Mouse (Mus musculus) ES-Bruce4 (cell line): ENCODE measurements at regions not wholly inside any gene's neighbourhood (a gene's known extent, or its start where the extent isn't known, plus 50 kb on each side); places are given as distances from the start of the nearest gene placed in this dataset.
A peak's percentile ranks its signal among the peaks of the same experiment; 100 is the strongest.

Source experiments
- H3K27ac ChIP-seq: 2 replicates; pipeline ENCODE4 v1.5.1; 2012; ENCODE audit warnings: low read length, inconsistent platforms; ENCODE audit not compliant: insufficient read depth
- H3K27me3 ChIP-seq: 2 replicates; pipeline ENCODE4 v1.6.1; 2012; ENCODE audit warnings: mild to moderate bottlenecking, low read length, inconsistent platforms; ENCODE audit not compliant: control insufficient read depth, poor library complexity, insufficient read depth, severe bottlenecking
- H3K36me3 ChIP-seq: 2 replicates; pipeline ENCODE4 v1.6.1; 2012; ENCODE audit warnings: inconsistent platforms, mild to moderate bottlenecking, low read length, moderate library complexity; ENCODE audit not compliant: control insufficient read depth, poor library complexity, insufficient read depth, severe bottlenecking
- H3K4me1 ChIP-seq: one replicate; pipeline ENCODE4 v1.8.1; 2011; ENCODE audit warnings: low read length; ENCODE audit not compliant: control insufficient read depth, insufficient read depth
- H3K4me3 ChIP-seq: 2 replicates; pipeline ENCODE4 v1.5.1; 2011; ENCODE audit warnings: low read depth, mild to moderate bottlenecking, low read length
- H3K9ac ChIP-seq: 2 replicates; pipeline ENCODE4 v1.6.1; 2012; ENCODE audit warnings: low read depth, mild to moderate bottlenecking, inconsistent platforms; ENCODE audit not compliant: poor library complexity, severe bottlenecking
- H3K9me3 ChIP-seq: replicated peaks from 2 replicates; pipeline ENCODE4 v1.6.1; 2012; ENCODE audit warnings: mild to moderate bottlenecking, low read length, inconsistent platforms; ENCODE audit not compliant: control insufficient read depth, poor library complexity, insufficient read depth, severe bottlenecking
- CTCF ChIP-seq: IDR thresholded peaks from one replicate; pipeline ENCODE4 v1.8.1; 2011; ENCODE audit warnings: low read depth, low read length
- EP300 ChIP-seq: IDR thresholded peaks from 2 replicates; pipeline ENCODE4 v1.6.1; 2011; ENCODE audit warnings: low read depth, low read length; ENCODE audit not compliant: insufficient read depth
- POLR2A ChIP-seq: IDR thresholded peaks from one replicate; pipeline ENCODE4 v1.8.1; 2011; ENCODE audit warnings: low read length; ENCODE audit not compliant: insufficient read depth

DNA sequence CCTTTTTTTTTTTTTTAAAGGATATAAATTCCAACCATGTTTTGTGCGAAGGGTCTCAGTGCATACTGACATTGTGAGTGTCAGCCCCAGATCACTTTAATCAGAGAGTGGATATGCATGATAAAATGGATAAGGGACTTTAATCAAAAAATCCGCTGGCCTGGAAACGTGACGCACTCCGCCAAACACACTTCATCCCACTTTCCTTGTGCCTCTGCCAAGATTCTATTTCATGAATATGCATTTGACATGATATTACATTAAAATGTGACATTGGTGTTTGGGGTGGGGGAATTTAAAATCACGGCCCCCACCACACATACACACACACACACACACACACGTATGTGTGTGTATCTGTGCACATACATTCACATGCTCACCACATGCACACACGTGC is 193.5 kb downstream of the Vrk1 start:
- TF ChIP-seq EP300 (no peak), POLR2A (no peak), CTCF (no peak)
- Histone ChIP-seq H3K4me3 (no peak overlapping the region), H3K9me3 (no peaks in the 10 kb centered on the region), H3K9ac (no peak overlapping the region), H3K27me3 (no peaks in the 10 kb centered on the region), H3K4me1 (no peaks in the 10 kb centered on the region), H3K36me3 (no peaks in the 10 kb centered on the region), H3K27ac (no peak overlapping the region)

DNA sequence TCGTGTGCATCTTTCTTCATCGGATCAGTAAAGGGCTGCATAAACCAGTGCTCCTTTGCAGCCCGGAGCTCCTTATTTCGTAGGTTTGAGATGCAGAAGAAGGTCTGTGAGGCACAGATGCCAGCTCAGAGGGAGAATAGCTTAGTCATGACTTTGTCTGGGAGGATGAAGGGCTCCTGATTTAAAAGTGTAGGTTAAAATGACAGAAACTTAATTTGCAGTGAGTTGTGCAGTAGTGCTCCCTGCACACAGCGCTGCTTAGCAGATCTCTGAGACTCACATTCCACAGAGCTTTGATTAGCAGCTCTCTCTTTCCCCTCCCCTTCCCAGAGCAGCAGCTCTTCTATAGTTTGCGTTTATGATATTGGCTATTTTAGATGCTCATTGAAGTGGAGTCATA is 200.9 kb downstream of the Vrk1 start:
- H3K36me3 ChIP-seq = no peaks in the 10 kb centered on the region
- H3K4me1 ChIP-seq = no peaks in the 10 kb centered on the region
- H3K27me3 ChIP-seq = no peaks in the 10 kb centered on the region
- no peak overlapping the region for H3K9ac ChIP-seq
- H3K27ac ChIP-seq = no peak overlapping the region
- H3K4me3 ChIP-seq = no peak overlapping the region
- no peaks in the 10 kb centered on the region for H3K9me3 ChIP-seq
- no peak for TF ChIP-seq CTCF

DNA sequence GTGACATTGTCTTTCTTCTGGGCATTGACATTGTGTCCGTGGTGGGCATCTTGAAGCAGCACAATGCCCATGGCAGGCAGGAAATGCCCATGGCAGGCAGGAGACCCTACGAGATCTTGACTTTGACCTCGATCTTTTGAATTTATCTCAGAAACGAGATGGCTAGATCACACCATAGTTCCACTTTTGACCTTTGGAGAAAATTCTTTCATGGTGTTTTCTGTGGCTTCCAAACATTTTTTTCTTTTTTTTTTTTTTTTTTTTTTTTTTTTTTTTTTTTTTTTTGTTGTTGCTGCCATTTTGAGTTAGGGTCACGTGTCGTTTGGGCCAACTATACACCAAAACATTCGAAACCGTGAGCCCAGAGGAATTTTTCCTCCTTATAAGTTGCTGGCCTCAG is 201.5 kb downstream of the Vrk1 start:
- H3K27me3 ChIP-seq = no peaks in the 10 kb centered on the region
- TF ChIP-seq EP300 (no peak), POLR2A (no peak), CTCF (no peak)
- no peaks in the 10 kb centered on the region for H3K9me3 ChIP-seq
- no peaks in the 10 kb centered on the region for H3K36me3 ChIP-seq
- no peak overlapping the region for H3K9ac ChIP-seq
- H3K4me3 ChIP-seq = no peak overlapping the region
- no peak overlapping the region for H3K27ac ChIP-seq
- no peaks in the 10 kb centered on the region for H3K4me1 ChIP-seq

DNA sequence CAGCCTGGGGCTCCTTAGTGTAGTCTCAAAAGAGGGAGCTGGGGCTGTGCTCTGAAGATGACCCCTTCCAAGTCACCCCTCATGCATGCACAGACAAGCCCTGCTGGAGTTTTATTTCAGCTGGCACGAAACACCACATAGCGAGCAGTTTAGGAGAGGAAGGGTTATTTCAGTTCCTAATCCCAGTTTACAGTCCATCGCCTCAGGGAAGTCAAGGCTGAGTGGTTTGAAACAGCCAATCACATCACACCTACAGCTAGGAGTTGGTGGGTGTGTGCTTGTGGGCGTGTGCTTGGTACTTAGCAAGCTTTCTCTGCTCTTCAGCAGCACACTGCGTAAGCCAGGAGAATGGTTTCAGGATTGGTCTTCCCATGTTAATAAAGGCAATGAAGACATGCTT is 202.4 kb downstream of the Vrk1 start:
- H3K27ac ChIP-seq = 0 out of 2 replicates have a peak overlapping the region, but pooled peaks have one; percentile 59
- TF ChIP-seq EP300 = no peak
- no peak for TF ChIP-seq POLR2A
- no peak for TF ChIP-seq CTCF

DNA sequence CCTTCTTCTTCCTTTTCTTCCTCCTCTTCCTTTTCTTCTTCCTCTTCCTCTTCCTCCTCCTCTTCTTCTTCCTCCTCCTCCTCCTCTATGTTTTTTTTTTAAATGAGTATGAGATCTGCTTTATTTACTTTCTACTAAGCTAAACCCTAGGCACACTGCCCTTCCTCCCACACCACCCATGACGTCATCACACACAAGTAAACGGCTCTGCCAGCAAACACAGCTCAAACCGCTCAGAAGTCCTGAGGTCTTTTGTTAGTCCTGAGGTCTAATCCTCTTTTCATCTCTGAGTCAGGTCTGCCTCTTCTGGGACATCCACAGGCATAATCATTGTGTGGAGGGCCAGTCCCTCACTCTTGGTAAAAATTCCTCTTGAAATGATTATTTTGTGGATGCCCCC is 210.0 kb downstream of the Vrk1 start:
- Histone ChIP-seq H3K27ac (no peak overlapping the region), H3K4me1 (no peaks in the 10 kb centered on the region)
- no peak for TF ChIP-seq EP300
- no peak for TF ChIP-seq CTCF
- TF ChIP-seq POLR2A = no peak

More for the DNA sequence above, 202.4 kb downstream of the Vrk1 start:
- Histone ChIP-seq H3K27me3 (no peaks in the 10 kb centered on the region), H3K4me3 (no peak overlapping the region), H3K36me3 (no peaks in the 10 kb centered on the region), H3K9me3 (no peaks in the 10 kb centered on the region), H3K9ac (no peak overlapping the region), H3K4me1 (no peaks in the 10 kb centered on the region)

DNA sequence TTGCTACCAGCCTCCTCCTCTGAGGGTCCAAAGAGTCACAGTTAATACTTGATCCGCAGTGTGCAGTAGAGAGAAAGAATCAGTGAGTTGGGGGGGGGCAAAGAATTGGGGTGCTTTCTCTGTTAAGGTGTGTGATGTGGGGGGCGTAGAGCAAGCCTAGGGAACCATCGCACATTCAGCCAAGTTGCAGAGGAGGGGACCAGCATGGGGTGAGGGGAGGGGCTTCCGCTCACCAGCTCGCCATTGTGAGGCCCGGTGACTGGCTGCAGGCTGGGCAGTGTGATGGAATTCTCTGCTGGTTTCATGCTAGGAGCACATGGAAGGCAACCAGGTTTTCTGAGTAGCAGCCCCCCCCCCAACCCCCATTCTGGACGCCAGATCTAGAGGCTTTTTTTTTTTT is 216.2 kb downstream of the Vrk1 start:
- Histone ChIP-seq H3K27ac (no peak overlapping the region), H3K4me3 (no peak overlapping the region), H3K4me1 (no peaks in the 10 kb centered on the region), H3K9me3 (no peaks in the 10 kb centered on the region; the same call in 1 of the 2 replicates), H3K9ac (no peak overlapping the region), H3K27me3 (no peaks in the 10 kb centered on the region), H3K36me3 (no peaks in the 10 kb centered on the region)
- no peak for TF ChIP-seq CTCF
- no peak for TF ChIP-seq EP300
- TF ChIP-seq POLR2A = no peak

More for the DNA sequence above, 210.0 kb downstream of the Vrk1 start:
- H3K4me3 ChIP-seq = no peak overlapping the region
- H3K9ac ChIP-seq = no peak overlapping the region
- no peaks in the 10 kb centered on the region; the same call in 1 of the 2 replicates for H3K9me3 ChIP-seq
- no peaks in the 10 kb centered on the region for H3K27me3 ChIP-seq
- no peaks in the 10 kb centered on the region for H3K36me3 ChIP-seq
